Mouse (Mus musculus) neural tube, embryonic 10.5 days (tissue): ENCODE results near the gene Islr.

Experiments used
- DNase-seq: peaks from one replicate; pipeline ENCODE4 v3.0.0-alpha.2; 2017; ENCODE audit warnings: low spot score; ENCODE audit errors: extremely low spot score

Islr gene

DNA sequence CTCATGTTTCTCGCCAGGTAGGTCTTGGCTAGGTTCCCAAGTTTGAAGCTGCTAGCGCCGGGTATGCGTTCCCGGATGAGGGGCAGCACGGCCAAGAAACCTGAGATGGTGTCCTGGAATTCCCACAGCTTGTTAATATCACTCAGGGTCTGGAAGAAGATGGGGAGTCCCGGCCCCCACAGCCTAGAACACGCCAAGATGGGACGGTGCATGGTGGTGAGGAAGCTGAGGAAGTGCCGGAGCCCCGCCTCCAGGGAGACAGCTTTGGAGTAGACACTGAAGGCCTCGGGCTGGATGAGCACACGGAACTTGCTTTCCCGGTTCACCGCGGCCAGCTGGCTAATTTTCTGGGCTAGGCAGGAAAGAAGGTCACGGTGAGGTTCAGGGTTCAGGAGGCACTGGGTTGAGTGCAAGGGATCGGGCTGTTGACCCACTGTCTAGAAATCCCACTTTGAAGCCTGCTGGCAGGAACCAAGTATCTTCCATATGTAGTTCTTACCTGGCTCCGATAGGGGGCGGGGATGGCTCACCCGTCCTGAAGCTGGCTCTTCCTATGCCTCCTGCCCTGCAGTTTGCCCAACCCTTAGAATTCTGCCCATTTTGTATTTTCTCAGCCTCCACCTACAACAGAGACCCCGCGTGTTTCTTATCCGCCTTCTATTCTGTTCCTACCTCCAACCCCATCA lies 16.3 kb upstream of the Islr start:
- DNase-seq = no peak

GRCm38 (mm10) chr9:58218539-58218938 lies 14.4 kb upstream of the Islr start:
- DNase-seq = no peak

GRCm38 (mm10) chr9:58216402-58216801 lies 12.3 kb upstream of the Islr start:
- DNase-seq = peak; percentile 52

DNA sequence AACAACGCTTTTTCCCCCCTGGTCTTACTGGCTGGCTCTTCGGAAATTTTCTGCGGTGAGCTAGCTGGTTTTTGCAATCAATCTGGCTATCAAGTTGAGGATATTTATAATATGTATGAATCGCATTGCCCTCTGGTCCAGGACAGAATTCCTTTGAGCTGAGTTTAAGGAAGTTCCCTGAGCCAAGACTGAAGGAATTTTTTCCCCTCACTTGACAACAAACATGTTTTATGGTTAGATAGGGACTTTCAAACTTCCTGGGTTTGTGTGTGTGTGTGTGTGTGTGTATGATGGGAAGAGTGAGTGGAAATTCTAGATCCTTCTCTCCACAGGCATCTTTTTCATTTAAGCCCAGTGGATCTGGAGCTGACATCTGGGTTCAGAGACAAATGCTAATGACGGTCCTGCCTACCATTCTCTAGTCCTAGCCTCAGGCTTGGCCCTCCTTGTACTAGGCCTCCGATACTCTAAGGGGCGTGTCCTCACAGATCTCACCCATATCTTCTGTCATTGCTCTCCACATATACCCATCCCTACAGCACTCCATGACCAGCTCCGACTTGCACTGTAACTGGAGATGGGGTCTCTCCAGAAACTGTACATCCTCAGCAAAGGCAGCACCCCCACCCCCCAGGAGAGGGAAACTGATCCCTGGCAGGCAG lies 10.5 kb upstream of the Islr start:
- no peak for DNase-seq

GRCm38 (mm10) chr9:58213865-58214264 lies 9.8 kb upstream of the Islr start:
- DNase-seq = no peak

GRCm38 (mm10) chr9:58213377-58213776 lies 9.3 kb upstream of the Islr start:
- no peak for DNase-seq

DNA sequence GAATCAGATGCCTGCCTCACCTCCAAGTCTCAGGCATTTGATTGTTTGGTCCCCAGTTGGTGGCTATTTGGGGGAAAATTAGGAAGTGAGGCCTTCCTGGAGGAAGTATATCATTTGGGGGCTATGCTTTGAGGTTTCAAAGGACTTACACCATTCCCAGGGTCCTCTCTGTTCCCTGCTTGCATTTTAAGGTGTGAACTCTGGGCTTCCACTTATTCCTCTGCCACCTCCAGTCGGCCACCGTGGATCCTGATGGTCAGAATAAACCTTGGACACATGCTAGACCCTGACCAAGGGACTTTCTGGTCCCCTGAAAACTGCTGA lies 6.2 kb upstream of the Islr start:
- no peak for DNase-seq

DNA sequence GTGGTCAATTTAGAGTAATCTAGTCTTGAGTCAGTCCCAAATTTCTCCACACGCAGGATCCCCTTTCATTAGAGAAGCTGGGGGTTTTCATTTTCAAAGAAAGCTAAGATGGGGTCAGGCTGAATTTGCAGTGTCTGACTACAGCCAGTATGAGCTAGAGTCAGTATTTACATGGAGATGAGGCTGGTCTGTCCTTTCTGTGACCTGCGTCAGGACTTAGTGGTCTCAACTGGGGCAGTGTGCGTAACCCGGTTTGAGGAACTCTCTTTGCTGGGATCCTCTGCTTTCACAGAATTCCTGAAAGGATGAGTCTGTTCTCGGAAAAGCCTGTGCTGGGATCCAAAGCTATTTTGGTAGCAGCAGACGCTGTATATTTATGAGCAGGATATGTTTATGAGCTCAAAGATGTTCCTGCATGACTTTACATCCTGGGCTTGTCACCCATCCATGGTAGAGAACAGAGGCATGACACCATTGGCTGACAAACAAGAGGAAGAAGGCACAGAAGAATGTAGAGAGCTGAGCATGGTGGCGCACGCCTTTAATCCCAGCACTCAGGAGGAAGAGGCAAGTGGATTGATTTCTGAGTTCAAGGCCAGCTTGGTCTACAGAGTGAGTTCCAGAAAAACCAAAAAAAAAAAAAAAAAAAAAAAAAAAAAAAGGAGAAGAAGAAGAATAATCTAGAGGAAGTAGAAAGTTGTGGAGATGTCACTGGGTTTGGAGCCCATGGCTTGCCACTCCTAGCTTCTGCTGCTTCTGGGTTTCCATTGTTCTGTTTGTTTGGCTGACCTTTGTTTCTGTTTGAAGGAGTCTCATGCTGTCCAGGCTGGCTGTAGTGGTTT lies 5.6 kb upstream of the Islr start:
- DNase-seq = no peak

DNA sequence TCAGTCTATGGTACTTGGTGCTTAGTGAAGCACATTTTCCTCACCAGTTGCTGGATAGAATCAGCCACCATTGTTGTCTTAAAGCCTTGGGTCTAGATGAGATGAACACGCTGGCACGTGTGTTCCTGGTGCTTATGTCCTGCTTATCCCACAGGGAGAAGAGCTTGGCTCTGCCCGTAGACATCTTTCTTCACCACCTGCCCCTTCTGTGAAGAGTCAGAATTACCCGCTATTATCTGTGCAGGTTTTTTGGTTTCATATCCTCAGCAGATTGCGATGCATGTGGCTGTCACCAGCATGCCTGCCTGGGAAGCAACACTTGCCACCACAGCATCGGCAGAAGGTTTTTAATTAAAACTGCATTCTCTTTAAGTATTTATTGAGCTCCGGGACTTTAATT lies 1.9 kb upstream of the Islr start:
- no peak for DNase-seq

DNA sequence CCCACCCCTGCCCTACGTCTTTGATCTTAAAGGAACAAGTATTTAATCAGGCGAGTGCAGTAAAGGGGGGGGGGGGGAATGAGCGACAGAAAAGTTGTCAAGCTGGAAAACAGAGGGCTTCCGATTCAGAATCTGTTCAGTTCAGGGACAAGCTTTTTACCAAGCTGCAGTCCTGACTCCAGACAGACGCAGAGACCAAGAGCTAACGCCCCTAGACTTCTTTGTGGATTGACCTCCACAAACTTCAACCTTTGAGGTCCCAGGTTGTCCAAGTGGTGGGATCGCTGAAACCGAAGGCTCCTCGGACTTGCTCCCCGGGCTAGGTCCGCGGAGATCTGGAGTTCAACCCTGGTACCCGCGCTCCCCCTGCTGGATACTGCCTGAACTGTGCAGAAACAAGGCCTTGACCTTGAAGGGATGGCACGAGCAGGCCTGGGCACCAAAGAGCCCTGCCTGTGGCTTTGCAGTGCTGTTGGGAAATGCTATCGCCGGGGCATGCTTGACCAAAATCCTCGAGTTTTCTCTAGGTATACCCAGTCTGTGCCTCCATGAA lies 418 bp upstream of the Islr start:
- DNase-seq = peak; percentile 95

DNA sequence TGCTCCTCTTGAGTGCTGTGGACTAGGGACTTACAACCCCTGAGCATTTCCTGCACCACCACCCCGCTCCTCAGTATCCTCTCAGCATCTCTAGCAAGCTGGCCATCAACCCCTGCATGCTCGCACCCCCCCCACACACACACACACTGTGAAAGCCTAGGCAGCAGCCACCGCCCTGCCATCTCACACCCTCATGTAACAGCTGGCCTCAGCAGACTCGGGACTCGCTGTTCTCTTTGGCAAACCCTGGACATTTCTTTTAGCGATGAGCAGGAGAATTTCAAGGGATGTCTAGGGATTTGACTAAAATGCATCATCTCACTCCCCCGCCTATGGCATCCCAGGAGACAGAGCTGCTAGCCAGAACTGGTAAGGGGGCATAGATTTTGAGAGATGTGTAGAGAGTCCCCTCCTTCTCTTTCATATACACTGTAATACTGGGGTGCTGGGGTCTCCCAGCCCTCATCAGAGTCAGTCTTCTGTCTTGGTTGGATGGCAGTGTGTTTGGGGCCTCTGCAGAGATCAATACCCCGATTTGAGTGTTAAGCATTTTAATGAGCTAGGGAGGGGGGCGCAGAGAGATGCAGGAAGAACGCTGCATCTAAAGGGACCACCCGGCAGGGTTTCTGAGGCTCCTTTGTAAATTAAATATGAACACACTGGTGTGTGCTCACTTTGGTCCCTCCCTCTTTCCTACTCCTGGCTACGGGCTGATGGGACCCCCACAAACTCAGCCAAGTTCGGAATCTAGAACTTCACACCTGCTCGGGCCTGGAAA lies 1.2 kb downstream of the Islr start:
- DNase-seq = no peak

GRCm38 (mm10) chr9:58201861-58202549 lies 2.1 kb downstream of the Islr start:
- peak; percentile 49 for DNase-seq

- DNase-seq = no peak
These were observed 2.8 kb downstream of the Islr start for GRCm38 (mm10) chr9:58201091-58201842.

DNA sequence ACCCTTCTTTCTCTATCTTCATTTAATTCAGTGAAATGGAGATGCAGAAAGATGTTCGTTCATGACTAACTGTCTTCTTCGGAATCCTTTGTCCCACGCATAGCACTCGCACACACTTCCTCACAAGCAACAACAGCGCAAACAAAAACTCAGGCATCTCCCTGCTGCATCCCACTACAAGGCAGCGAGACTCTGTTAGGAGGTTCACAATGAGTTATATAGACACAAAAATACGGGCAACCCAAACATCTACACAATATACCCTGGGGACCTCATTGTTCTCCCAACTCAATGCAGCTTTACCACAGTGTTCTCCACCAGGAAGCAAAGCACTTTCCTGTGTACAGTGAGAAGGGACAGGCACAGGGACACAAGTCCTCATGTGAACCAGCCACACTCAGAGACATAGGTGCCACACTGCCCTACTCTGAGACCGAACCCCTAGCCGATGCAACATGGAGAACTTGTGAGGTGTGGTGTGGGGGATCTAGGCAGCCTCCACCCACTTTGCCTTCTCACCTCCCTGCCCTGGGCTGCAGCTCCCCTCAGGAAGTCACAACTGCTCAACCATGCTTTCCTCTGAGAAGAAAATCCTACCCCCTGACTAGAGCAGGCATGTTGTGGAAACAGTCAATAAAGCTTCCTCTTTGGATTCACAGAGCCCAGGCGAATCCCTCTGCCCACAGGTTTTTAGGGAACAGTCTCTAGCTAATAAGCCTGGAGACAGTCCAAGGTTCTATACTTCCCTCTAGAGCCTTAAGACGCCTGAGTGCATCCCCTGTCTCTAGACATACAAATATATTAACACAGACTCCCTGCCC lies 3.6 kb downstream of the Islr start:
- DNase-seq = no peak

DNA sequence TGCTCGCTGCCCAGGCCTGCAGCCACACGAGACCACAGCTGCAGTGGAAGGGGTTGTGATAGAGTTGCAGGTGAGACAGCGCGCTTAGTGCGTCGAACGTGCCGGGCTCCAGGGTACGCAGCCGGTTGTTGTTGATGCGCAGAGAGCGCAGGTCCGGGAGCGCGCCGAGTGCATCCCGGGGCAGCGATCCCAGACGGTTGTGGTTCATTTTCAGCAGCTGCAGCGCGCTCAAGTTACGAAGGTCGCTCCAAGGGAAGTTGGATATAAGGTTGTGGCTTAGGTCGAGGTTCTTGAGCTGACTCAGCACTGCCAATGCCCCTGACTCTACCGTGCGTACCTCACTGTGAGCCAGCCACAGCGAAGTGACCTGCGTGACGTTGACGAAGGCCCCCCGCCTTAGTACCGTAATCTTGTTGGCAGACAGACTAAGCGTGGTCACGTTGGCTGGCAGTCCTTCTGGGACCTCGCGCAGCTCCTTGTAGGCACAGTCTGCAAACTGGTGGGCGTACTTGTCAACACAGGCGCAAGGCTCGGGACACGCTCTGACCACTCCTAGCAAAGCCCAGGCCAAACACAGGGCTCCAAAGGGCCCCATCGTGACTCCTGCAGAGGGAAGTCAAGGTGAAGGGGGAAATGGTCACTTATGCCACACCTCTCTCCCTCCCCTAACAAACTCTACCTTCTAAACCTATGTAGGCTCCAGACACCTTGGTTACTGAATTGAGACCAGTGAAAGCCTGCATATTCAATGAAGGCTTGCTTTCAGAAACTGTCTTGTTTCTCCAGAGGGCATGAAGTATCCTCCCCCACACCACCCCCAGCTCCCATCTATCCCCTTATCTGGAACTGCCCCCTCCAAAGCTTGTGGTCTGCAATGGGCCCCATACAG lies 4.5 kb downstream of the Islr start:
- peak; percentile 48 for DNase-seq

DNA sequence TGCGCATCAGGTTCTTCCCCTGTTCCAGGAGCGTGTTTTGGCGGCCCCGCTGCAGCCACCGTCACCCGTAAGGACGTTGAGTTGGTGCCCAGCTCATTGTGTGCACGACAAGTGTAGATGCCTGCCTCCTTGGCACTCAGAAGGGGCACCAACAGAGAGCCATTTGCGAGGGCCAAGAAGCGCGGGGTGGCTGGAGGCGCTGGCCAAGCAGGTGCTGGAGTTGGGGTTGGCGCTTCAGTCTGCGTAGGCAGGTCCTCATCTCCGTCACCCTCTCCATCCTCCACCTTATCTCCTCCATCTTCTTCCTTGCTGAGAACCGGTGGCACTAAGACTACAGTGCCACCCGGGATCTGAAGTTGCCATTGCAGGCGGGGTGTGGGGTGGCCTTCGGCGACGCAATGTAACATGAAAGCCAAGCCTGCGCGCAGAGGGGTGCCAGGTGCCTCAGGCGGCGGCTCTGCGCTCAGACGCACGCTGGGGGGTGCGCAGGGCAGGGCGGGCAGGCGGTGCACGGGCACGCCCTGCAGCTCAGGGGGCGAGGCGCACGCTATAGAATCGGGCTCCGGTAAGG lies 5.2 kb downstream of the Islr start:
- no peak for DNase-seq

- DNase-seq = peak; percentile 70
These were observed 6.1 kb downstream of the Islr start for GRCm38 (mm10) chr9:58197781-58198701.
